Mouse (Mus musculus): ENCODE data around the gene Lrrk1.

DNA sequence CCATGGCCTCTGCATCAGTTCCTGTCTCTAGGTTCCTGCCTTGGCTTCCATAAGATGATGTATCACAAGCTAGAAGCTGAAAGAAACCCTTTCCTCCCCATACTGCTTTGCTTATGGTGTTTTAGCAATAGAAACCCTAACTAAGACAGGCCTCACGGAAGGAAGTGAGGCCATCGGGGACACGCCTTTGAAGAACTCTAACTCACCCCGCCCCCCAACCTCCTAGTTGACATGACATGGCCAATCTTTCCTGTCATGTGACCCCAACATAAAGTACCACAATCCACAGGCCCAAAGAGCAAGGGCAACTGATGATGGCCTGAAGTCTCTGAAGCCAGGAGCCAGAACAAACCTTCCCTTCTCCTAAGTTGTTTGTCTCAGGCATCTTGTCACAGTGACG is 114.7 kb downstream of the Lrrk1 start:
- TF ChIP-seq POLR2A (IDR thresholded peaks at IDR 0.05; ENCODE audit: borderline replicate concordance, extremely low read depth, low read depth, low read length) (no peak), CTCF (IDR thresholded peaks at IDR 0.05; ENCODE audit: insufficient read depth, low read length) (no peak)
